Mouse (Mus musculus) Patski (cell line): ENCODE measurements around the gene Kcnmb3. TPM values are rescaled to one million over a fixed set of nuclear protein-coding genes. Genes with fewer than 3 reads are reported as not detected.

ENCODE experiments used
- ATAC-seq: fragments of 100-300 bp; one replicate; pipeline ENCODE4 v1.8.0; 2021
- CTCF ChIA-PET: fragments of 350-600 bp; sonication (Branson Sonifier 250); formaldehyde crosslinking; loops from one replicate; lab custom pipeline; 2022; ENCODE audit warnings: inconsistent platforms; lab: Charles Lee
- POLR2A ChIA-PET: fragments of 350-600 bp; sonication (Branson Sonifier 250); formaldehyde crosslinking; loops from one replicate; lab custom pipeline; 2022; ENCODE audit warnings: antibody characterized with exemption, inconsistent platforms; lab: Charles Lee
- DNase-seq: peaks from one replicate; pipeline ENCODE4 v3.0.0-alpha.2; 2011; ENCODE audit warnings: low read depth, low spot score
- H3K27me3 ChIP-seq: fragments of 371-371 bp; one replicate; pipeline ENCODE4 v1.5.1; 2021
- CTCF ChIP-seq: fragments of 100-300 bp; IDR thresholded peaks from one replicate; pipeline ENCODE4 v1.5.1; 2021
- in situ Hi-C: fragments of 300-500 bp; cut with MboI; formaldehyde crosslinking; loops from 3 replicates; pipeline ENCODE4 v1.11.1; 2018; ENCODE audit warnings: low pct_unique_long_range_greater_than_20kb, mixed read lengths
- polyA plus RNA-seq: library from polyadenylated mRNA; unstranded; gene quantifications from one replicate; pipeline ENCODE4 v1.2.3, GENCODE M21; 2021

Gene Kcnmb3
- not detected for polyA plus RNA-seq

GRCm38 (mm10) chr3:32492097-32493090 lies at the start of gene Kcnmb3:
TSS of gene Kcnmb3 (minus strand) at chr3:32492231.
- DNase-seq (no peak), ATAC-seq (no peak)
- H3K27me3 ChIP-seq = no peaks in the 10 kb centered on the region
- ChIA-PET CTCF (interaction anchor here (1.2 kb wide), 1 partner anchor 11 kb away, joined by 3 read pairs; no protein-coding TSS in a partner anchor), POLR2A (no interaction called here)
- in situ Hi-C loops = no loop called here
- TF ChIP-seq CTCF = no peak

GRCm38 (mm10) chr3:32538091-32538490 lies 46.1 kb upstream of the Kcnmb3 start:
- ChIA-PET CTCF (interaction anchor here (0.8 to 4.9 kb wide), 4 partner anchors 9 to 205 kb away, joined by 3 to 21 read pairs (median 10); no protein-coding TSS in a partner anchor), POLR2A (no interaction called here)
- DNase-seq = no peak
- TF ChIP-seq CTCF = no peak
- in situ Hi-C loops = no loop called here
- ATAC-seq = no peak
- no peaks in the 10 kb centered on the region for H3K27me3 ChIP-seq

GRCm38 (mm10) chr3:32537556-32537955 lies 45.5 kb upstream of the Kcnmb3 start:
- DNase-seq = no peak
- TF ChIP-seq CTCF = no peak
- ATAC-seq = no peak
- CTCF ChIA-PET = interaction anchor here (0.8 to 4.9 kb wide), 4 partner anchors 9 to 204 kb away, joined by 3 to 21 read pairs (median 10); no protein-coding TSS in a partner anchor
- POLR2A ChIA-PET = no interaction called here
- in situ Hi-C loops = no loop called here
- H3K27me3 ChIP-seq = no peaks in the 10 kb centered on the region

- in situ Hi-C loops = no loop called here
- H3K27me3 ChIP-seq = no peaks in the 10 kb centered on the region
- DNase-seq (no peak), ATAC-seq (no peak)
- ChIA-PET POLR2A (no interaction called here), CTCF (interaction anchor here (4.5 to 4.9 kb wide), 2 partner anchors 11 to 20 kb away, joined by 15 to 21 read pairs; no protein-coding TSS in a partner anchor)
- no peak for TF ChIP-seq CTCF
These were observed 43.7 kb upstream of the Kcnmb3 start for GRCm38 (mm10) chr3:32535692-32536091.

- no peak for DNase-seq
- ChIA-PET CTCF (interaction anchor here (0.9 to 1.7 kb wide), 4 partner anchors 9 to 197 kb away, joined by 3 to 9 read pairs (median 4); no protein-coding TSS in a partner anchor), POLR2A (interaction anchor here (0.7 to 1.9 kb wide), 7 partner anchors 11 to 70 kb away, joined by 4 to 6 read pairs (median 5); partner anchors contain the start of gene Zfp639)
- no peaks in the 10 kb centered on the region for H3K27me3 ChIP-seq
- in situ Hi-C loops = no loop called here
- no peak for TF ChIP-seq CTCF
- no peak for ATAC-seq
These were observed 38.0 kb upstream of the Kcnmb3 start for GRCm38 (mm10) chr3:32530041-32530440.

GRCm38 (mm10) chr3:32529303-32529898 lies 37.4 kb upstream of the Kcnmb3 start, which contains the start of gene Mfn1:
TSS of gene Mfn1 (plus strand) at chr3:32529465.
- TF ChIP-seq CTCF = no peak
- ChIA-PET POLR2A (interaction anchor here (0.6 to 1.9 kb wide), 10 partner anchors 10 to 69 kb away, joined by 3 to 6 read pairs (median 5); partner anchors contain the start of gene Zfp639), CTCF (interaction anchor here (0.6 to 1.7 kb wide), 6 partner anchors 10 to 196 kb away, joined by 3 to 9 read pairs (median 3); no protein-coding TSS in a partner anchor)
- no peaks in the 10 kb centered on the region for H3K27me3 ChIP-seq
- in situ Hi-C loops = no loop called here
- ATAC-seq (peak; percentile 100), DNase-seq (peak; percentile 94)

- DNase-seq = no peak
- CTCF ChIA-PET = no interaction called here
- no peak for ATAC-seq
- no peaks in the 10 kb centered on the region for H3K27me3 ChIP-seq
- POLR2A ChIA-PET = no interaction called here
- no peak for TF ChIP-seq CTCF
- in situ Hi-C loops = no loop called here
These were observed 35.1 kb upstream of the Kcnmb3 start for GRCm38 (mm10) chr3:32527181-32527580.

GRCm38 (mm10) chr3:32513528-32513927 lies 21.5 kb upstream of the Kcnmb3 start:
- DNase-seq = no peak
- in situ Hi-C loops = no loop called here
- CTCF ChIA-PET = interaction anchor here (1.0 to 3.3 kb wide), 5 partner anchors 9 to 180 kb away, joined by 3 to 13 read pairs (median 5); no protein-coding TSS in a partner anchor
- no peak for TF ChIP-seq CTCF
- no peaks in the 10 kb centered on the region for H3K27me3 ChIP-seq
- no peak for ATAC-seq
- POLR2A ChIA-PET = interaction anchor here (1.2 to 1.4 kb wide), 2 partner anchors 16 to 180 kb away, joined by 4 to 5 read pairs; partner anchors contain the start of gene Mfn1

GRCm38 (mm10) chr3:32512686-32513284 lies 20.8 kb upstream of the Kcnmb3 start:
- ATAC-seq = no peak
- in situ Hi-C loops = no loop called here
- no peak for TF ChIP-seq CTCF
- H3K27me3 ChIP-seq = no peaks in the 10 kb centered on the region
- POLR2A ChIA-PET = interaction anchor here (1.2 to 1.4 kb wide), 2 partner anchors 17 to 179 kb away, joined by 4 to 5 read pairs; partner anchors contain the start of gene Mfn1
- CTCF ChIA-PET = interaction anchor here (1.0 to 3.3 kb wide), 6 partner anchors 10 to 182 kb away, joined by 3 to 13 read pairs (median 4); no protein-coding TSS in a partner anchor
- DNase-seq = no peak
